Mouse (Mus musculus) adrenal gland, adult 8-10 months (tissue): Measurements from ENCODE around the gene Arrb1. TPM values are rescaled to one million over a fixed set of nuclear protein-coding genes. Genes with fewer than 3 reads are reported as not detected.
"Not testable (repeated sequence)": the region's sequence is repeated elsewhere in the genome, so short reads cannot be mapped to it uniquely, and the experiment has no call there.

ENCODE experiments used
- DNase-seq: peaks from one replicate; pipeline ENCODE4 v3.0.0; 2022
- total RNA-seq, 4 experiments: library from RNA; stranded (reverse); gene quantifications; 2 replicates each; pipeline ENCODE4 v1.2.4; 2022

Arrb1 gene
- total RNA-seq = 10 to 100 TPM; 59.8 to 82.0 (median 64.7) TPM

DNA sequence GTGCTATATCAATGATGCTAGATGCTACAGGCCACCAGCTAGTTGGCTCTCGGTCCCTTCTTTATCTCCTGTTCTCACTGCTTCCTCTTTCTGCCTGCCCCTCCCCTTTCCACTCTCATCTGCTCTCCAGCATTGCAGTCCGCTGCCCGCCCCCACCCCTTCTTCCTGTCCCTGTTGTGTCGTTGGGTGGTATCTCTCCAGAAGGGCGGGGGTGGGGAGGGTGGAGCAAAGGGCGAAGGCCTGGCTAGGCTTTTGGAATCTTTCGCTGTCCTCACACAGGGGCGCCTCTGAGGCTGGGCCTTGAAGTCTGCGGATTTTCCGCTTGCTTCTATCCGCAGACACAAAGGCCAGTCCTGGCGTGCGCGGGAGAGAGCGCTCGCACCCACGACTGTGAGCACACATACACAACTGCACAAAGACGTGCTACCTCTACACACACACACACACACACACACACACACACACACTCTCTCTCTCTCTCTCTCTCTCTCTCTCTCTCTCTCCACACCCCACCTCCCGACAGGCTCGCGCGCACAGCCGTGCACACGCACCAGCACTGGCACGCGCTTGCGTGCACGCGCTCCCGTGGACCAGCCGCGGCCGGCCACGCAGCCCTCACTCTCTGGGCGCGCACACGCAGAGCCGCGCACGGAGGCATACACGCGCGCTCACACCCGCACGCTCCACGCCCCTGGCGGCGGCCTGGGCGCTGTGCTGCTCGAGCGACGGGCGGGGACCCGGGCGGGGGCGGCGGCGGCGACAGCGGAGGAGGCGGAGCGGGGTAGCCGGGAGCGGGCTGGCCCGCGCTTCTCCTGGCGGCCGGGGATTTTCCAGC lies at the start of gene Arrb1:
TSS of gene Arrb1 (plus strand) at position 566 of the 835 bp plus-strand sequence.
- peak; percentile 71 for DNase-seq

DNA sequence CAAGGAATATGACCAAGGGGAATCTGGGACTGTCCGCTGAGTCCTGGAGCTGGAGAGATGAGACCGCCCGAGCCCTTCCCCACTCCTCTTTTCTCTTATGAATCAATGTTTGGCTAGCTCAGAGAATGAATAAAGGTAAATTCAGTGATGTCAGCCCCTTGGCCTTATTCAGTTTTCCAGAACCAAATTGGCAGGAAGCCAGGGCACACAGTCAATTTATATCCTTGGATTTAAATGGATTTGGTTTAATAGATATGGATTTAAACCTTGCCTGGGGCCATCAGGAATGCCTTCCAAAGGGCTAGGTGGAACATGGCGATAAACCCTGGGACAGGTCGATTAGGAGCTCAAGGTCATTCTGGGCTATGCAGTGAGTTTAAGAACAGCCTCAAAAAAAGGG lies 45.6 kb upstream of the Arrb1 start:
- DNase-seq = no peak

DNA sequence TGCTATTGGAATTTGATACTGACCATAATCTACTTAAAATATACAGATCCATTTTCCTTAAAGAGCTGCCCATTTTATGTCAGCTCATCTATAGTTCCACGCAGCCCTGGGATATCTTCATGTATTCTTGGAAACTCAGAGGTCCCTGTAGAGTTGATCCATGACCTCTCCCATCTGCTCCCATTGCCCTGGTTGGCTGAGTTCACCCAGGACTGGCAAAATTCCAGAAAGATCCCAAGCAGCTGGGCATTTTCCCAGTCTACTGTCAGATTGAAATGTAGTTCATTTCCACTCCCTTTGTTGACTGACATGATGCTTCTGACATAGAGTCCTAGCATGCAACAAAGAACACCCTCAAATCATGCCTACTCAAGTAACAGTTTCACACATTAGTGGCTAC lies 36.1 kb upstream of the Arrb1 start:
- no peak for DNase-seq

DNA sequence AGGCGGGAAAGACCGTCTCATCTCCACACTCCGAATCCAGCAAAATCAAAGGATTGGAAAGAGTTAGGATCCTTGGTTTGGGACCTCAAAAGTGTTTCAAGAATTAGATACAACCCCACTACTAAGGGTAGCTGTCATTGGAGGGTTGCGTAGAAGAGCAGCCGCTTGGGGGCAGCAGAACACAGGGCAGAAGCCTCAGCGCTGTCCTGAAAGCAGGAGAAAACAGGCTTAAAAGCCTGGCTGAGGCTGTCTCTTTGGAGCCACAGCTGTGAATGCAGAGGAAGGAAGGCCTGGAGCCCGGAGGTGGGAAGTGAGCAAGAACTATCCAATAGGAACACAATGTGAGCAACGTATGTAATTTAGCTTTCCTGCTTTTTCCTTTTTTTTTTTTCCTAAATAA lies 35.1 kb upstream of the Arrb1 start:
- DNase-seq = peak; percentile 45

DNA sequence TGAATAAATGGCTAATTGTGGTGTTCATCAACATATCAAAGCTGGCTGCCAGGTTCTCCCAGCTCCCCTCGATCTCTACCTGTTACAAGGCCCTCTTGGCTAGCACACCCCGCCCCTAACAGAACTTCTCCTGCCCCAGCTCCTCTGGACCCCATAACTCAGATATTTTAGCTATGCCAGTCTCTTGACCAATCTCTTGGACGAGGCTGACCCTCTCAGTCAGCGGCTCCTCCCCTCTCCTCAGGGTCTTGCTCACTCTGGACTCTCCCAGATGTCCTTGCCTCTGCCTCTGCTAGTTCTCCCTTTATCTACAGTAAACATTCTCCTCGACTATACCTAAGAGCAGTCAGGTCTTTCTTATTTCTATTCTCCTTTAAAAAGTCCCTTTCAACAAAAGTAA lies 34.6 kb upstream of the Arrb1 start:
- no peak for DNase-seq

DNA sequence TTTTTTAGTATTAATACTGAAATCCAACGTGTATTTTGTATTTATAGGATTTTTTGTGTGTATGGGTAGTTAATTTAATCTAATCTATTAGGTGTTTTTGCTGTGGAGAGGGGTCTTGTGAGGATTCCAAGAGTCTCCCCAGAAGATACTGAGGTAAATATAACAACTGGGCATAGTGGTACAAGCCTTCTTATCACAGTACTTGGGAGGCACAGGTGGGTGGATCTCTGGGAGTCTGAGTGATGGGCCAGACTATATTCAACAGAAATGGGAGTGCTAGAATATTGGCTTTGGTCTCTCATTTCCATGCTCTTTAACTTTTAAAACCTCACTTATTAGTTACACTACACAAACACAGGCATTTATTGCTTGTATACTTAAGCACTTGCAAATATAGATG lies 34.1 kb upstream of the Arrb1 start:
- no peak for DNase-seq

DNA sequence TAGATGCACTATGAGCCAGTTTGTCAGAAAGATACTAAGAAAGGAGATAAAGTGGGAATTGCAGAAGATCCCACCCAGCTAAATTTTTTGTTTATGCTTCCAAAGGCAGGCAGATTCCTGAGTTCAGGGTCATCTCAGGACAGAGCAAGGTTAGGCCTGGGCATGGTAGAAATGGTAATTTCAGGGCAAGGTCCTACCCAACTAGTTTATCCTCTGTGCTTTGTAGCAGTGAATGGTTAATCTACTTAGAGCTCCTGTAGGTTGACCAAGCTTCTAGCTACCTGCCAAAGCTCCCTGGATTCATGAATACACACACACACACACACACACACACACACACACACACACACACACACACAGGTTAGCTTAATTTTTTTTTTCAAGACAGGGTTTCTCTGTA lies 30.7 kb upstream of the Arrb1 start:
- no peak for DNase-seq

DNA sequence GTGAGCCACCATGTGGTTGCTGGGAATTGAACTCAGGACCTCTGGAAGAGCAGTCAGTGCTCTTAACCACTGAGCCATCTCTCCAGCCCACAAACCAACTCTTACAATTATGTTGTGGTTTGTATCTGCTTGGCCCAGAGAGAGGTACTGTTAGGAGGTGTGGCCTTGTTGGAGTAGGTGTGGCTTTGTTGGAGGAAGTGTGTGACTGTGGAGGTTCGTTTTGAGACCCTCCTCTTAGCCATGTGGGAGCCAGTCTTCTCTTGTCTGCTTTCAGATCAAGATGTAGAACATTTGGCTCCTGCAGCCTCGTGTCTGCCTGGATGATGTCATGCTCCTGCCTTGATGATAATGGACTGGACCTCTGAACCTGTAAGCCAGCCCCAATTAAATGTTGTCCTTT lies 27.1 kb upstream of the Arrb1 start:
- DNase-seq = not testable (repeated sequence)

DNA sequence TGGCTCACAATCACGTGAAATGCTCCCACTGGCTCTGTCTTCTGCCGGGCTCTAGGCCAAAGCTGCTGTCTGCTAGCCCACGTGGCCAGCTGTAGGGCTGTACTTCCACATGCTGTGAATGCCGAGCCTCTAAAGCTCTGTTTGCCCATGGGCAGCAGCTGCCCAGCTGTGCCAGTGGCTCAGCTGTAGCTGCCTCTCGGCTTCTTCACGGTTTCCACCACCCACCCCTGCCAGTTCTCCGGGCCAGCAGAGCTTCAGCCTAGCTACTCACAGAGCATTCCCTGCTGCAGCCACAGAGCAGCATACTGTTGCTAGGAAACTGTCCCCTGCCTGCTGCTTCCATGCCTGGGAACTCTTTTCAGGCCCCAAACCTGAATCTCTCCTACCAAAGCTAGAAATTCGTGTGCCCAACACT lies 25.2 kb upstream of the Arrb1 start:
- DNase-seq = no peak

DNA sequence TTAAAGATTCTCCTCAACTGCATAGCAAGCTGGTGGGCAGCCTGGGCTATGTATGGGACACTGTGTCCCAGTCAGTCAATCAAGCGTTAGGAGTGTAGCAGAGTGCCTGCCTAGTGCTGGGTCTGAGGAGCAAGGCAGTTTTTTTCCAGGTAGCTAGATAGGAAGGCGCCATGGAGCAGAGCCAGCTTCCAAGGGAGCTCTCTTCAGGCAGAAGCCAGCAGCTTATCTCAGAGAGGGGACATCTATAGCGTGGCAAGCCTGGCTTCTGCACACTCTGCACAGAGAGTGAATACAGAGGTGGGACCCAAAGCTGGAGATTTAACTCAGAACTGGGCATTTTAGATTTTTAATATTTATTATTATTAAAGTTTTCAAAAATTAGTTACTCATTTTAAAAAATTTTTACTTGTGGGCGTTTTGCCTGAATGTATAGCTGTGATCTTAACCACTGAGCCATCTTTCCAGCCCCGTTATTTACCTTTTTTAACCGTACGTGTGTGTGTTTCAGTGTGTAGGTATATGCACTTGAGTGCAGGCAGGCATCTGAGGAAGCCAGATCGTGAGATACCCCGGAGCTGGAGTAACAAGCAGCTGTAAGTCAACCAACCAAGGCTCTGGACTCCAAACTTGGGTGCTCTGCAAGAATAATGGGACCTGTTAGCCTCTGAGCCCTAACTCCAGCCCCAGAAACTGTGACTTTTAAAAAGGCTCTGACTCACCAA lies 19.0 kb upstream of the Arrb1 start:
- DNase-seq = no peak

DNA sequence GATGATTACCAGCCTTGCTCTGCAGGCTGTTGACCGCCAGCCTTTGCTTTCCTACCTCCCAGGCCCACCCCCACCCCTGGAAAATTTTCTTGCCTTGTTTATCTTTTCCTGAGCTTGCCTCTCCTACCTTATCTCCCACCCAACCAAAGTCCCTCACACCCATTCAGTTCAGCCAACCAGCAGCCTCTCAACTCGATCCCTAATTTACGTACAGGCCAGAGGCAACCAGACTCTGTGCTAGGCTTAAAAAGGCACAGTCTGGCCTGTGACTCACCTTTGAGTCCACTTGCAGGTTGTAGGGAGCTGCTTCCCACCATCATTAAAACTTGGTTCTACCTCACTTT lies 18.5 kb upstream of the Arrb1 start:
- DNase-seq = no peak

DNA sequence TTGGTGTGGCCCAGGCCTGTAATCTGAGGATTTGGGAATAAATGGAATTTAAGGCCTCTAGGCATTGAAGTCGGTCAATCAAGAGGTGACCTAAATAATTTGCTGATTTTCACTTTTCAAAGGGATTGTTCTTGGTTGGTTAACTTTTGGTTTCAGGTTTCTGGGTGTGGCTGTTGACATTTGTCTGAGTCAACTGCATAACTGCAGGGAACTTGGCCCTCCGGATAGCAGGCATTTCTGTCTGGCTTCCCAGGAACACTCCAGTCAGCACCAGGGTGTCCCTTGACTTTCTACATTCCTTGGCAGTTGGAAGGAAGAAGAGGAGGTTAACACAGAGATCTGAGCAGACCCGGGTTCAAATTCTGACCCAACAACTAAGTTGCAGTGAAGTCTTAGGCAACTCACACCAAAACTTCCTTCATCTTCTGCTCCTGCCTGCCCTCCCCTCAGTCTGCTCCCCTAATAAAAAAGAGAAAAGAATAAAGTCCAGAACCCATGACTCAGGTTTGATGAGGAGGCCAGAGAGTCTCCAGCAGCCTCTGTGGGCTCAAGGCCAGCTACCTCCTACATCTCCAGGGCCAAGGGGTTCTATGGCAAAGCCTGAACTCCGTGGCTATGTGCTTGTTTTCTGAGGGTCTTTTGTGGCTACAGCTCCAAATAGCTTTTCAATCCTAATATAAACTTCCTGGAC lies 16.2 kb upstream of the Arrb1 start:
- DNase-seq = no peak

DNA sequence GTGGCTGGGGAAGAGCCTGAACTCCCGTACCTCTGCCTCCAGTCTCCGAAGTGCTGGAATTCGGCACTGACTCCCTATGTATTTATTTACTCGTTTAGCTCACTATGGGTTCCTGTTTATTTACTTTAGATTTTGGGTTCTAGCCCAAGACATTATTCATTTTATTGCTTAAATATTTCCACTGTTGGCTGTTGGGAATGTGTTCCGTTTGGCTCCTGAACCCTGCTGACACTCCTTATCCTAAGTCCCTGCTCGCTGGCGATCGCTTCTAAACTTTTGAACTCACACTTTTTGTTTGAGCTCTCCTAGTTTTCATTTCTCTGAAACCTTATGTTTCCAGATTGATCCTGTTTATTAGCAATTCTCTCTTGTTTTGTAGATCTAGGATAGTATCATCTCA lies 12.1 kb upstream of the Arrb1 start:
- DNase-seq = no peak

DNA sequence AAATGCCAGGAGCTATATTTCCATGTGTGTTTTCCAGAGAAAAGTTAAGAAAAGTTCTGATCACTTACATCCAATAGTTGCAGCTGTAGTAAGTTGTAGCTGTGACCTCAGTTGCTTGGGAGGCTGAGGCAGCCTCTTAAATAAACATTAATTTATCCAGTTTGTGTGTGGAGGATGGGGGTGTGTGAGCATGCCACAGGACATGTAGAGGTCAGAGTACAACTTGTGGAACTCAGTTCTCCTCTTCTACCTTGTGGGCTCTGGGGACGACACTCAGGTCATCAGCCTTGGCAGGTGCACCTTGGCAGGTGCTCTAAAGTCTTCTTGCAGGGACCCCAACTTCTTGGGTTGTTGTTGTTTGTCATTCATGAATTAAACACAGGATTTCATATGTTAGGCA lies 11.4 kb upstream of the Arrb1 start:
- no peak for DNase-seq

DNA sequence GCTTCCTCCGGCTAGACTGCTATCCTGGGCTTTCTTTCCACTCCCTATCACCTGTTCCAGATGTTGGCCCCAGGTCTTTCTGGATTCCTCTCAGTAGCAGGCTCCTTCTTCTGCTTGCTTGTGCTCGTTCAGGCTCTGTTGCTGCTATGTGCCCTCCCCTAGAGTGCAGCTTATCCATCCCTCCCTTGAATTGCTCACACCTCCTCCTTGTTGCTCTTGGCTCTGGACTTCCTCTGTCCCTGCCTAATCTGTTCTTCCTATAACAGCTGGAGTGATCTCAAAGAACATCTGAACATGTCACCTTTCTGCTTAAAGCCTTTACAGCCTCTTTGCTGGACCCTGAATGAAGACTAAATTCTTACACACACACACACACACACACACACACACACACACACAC lies 6.7 kb upstream of the Arrb1 start:
- DNase-seq = no peak

DNA sequence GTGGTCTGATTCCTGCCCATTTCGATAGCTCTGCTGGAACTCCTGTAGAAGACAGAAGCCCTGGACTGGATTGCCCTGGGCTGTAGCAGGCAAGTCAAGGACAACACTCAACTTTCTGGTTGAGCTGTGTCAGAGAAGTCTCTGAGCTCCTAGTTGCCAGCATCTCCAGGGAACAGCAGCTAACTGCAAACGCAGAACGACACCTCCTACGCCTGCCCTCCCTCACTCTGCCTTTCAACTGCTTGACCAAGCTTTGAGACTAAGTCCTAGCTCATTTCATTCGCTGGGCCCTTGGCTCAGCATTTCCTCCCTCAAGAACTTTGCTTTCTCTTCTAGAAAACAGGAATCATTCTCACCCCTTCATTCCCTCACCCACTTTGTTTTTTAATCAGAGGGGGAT lies 5.9 kb upstream of the Arrb1 start:
- no peak for DNase-seq

DNA sequence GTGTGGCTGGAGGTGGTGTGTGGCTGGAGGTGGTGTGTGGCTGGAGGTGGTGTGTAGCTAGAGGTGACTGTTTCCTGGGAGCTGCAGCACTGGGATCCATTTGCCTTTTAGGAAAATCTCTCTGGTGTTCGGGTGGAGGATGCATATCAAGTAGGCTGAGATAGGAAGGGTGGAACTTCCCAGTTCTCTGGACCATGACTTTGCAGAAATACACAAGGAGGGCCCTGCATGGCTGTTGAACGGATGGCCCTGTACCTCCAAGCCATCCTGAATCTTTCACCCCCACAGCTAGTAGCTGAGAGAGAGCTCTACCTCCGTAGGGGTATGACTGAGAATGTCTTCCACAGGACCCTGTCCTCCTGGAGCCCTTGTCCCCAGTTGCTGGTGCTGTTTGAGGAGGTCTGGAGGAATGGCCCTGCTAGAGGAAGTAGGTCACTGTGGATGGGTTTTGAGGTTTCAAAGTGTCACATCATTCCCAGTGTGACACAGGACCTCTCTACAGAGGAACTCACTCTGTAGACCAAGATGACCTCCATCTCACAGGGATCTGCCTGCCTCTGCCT lies 3.8 kb upstream of the Arrb1 start:
- DNase-seq = no peak

DNA sequence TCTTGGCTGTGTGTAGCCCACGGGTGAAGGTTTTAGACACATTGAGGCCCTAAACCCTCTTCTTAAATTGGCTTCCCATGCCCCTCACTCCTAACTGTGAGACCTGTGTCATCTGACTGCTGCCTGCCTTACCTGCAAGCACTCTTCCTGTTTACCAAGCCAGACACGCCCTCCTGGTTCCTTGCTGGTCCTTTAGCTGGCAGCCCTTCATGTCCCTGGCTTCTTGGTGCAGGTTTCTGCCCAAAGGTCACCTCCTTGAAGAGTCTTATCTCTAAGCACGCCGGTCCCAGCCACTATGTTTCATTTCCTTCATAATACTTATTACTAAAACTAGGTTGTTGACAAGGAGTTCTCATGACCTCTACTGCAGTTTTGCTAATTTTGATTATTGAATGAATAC lies 2.7 kb upstream of the Arrb1 start:
- DNase-seq = no peak

DNA sequence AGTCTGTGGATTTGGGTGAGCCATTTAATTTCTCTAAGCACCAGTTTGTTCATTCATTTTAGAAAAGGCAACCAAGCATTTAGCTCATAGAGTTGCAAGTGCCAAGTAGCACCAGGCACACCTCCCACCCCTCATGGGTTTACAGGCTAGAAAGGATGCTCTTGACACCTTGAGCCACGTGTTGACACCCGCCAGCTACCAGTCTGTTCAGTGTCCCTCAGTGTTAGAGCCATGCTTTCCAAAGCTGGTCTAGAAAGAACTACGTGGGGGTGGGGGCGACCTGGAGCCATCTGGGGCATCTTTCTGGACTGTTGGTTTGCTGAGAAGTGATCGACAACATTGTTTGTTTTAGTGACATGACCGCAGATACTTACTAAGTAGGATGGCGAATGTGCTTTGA lies 1.7 kb upstream of the Arrb1 start:
- DNase-seq = no peak

DNA sequence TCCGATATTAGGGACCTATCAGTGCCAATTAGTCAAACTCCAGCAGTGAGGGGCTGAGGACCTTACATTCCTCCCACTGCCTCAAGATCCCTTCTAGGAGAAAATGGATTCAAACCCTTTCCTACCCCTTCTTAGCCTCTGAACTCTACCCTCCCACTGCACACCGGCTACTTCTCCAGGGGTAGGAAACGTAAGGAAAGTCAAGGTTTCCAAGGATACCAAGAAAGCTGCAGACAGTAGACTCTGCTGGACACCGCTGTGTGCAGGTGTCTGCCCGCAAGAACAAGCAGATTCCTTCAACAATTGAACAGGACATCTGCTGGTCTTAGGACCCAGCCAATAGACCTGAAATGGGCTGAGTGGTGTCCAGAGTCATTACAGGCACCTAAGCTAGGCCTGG lies 765 bp upstream of the Arrb1 start:
- no peak for DNase-seq

DNA sequence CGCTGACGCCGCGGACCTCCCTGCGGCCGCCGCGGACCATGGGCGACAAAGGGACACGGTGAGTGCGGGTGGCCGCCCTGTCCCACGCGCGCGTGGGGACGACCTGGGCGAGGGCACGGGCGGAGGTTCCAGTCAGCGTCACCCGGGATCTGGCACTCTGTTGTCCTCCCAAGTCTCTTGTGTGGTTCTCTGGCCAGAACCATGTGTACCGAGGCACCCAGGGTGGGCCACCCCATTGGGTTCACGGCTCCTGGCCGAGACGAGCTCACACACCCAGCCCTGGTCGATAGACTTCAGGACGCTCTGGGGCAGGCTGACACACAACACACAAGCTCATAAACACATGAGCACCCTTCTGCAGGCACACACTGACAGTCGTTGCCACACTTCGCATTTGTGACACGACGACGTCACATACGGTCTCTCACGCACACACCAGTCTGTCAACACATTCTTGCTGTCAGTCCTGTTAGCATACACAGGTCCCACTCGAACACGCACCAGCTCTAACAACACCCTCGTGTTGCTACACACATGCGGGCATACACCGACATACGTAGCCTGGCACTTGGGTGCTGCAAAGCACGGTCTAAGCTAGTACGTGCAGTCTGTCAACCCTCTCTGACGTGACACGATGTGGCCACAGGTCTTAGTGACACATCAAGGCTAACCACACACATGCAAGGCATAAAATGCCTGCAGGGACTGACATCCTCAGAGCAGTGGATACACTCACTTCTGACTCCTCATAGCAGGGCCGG lies 655 bp downstream of the Arrb1 start:
- peak; percentile 42 for DNase-seq

DNA sequence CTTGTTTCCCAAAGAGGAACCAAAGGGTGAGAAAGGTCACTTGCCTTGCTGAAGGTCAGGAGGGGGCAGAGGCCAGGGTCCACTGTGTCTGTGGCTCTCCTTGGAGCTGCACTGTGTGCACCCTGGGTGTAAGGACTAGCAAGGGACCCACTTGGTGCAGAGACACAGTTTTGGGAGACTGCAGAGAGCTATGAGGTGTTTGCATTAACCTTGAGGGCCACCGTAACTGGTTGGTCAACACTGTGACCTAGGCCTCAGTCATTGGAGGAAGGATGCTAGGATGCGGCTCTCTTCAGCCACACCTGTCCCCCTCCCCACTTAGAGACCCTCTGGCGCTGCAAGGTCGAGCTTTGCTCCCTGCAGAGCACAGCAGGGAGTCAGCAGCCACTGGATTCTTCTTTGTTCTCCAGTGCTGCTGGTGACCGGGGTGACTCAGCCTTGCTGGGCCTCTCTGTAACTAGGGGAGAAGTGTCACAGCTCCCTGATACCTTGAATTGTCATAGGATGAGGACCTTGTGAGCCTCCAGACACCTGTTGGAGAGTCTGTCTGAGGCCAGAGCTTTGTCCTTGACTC lies 2.0 kb downstream of the Arrb1 start:
- no peak for DNase-seq
